Mouse (Mus musculus): ENCODE data around the gene Prdm9. TPM values are rescaled to one million over a fixed set of nuclear protein-coding genes. Genes with fewer than 3 reads are reported as not detected.

Gene Prdm9
- polyA plus RNA-seq, 1 experiment from 2014 or later: 3.2 TPM

GRCm38 (mm10) chr17:15526304-15526703, 37.9 kb downstream of the Prdm9 start:
- Histone ChIP-seq H3K9ac (peak overlapping the region; percentile 79), H3K27ac (no peak overlapping the region), H3K4me1 (peaks cover 23% of the 10 kb centered on the region), H3K27me3 (no peaks in the 10 kb centered on the region), H3K4me3 (replicated peaks) (peak overlapping the region; percentile 80), H3K9me3 (no peaks in the 10 kb centered on the region), H3K36me3 (replicated peaks) (peaks cover 30% of the 10 kb centered on the region), H3K4me2 (peak overlapping the region; percentile 71)
- ATAC-seq (ENCODE audit: low FRiP score): no peak
- 15% methylated on average over 10 of the region's 10 CpGs for WGBS

GRCm38 (mm10) chr17:15518766-15519165, 45.4 kb downstream of the Prdm9 start:
- ATAC-seq (ENCODE audit: low FRiP score): no peak
- Histone ChIP-seq H3K27me3 (no peaks in the 10 kb centered on the region), H3K4me2 (no peak overlapping the region), H3K4me1 (no peaks in the 10 kb centered on the region), H3K36me3 (replicated peaks) (peaks cover 85% of the 10 kb centered on the region), H3K9ac (no peak overlapping the region), H3K9me3 (no peaks in the 10 kb centered on the region), H3K4me3 (replicated peaks) (no peak overlapping the region), H3K27ac (no peak overlapping the region)
- WGBS: 94% methylated on average over 1 of the region's 1 CpGs

- H3K27ac ChIP-seq: no peak overlapping the region
- H3K36me3 ChIP-seq (replicated peaks): peaks cover 91% of the 10 kb centered on the region
- no peak overlapping the region for H3K4me2 ChIP-seq
- H3K4me1 ChIP-seq: no peaks in the 10 kb centered on the region
- no peak overlapping the region for H3K4me3 ChIP-seq (replicated peaks)
- no peaks in the 10 kb centered on the region for H3K27me3 ChIP-seq
- no peak for ATAC-seq (ENCODE audit: low FRiP score)
- no peaks in the 10 kb centered on the region for H3K9me3 ChIP-seq
- 90% methylated on average over 5 of the region's 5 CpGs for WGBS
- no peak overlapping the region for H3K9ac ChIP-seq
These were observed 46.0 kb downstream of the Prdm9 start for GRCm38 (mm10) chr17:15518186-15518585.

DNA sequence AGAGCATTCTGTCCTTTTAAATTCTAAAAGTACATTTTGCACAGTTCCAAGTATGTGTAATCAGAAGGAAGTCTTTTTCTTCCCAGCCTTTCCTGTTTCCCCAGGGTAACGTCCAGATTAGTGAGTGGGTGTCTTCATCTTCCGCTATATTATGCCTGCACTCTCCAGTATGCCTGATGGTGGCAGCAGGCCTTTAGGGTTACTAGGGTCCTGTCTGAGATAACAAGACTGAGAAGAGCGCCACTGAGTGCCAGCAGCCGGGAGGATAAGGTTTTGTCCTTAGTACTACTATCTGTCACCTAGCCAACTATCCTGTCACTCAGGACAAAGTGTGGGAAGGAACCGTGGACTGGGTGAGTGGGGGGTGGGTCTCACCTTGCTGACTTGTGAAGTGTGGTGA, 46.4 kb downstream of the Prdm9 start:
- no peak for ATAC-seq (ENCODE audit: low FRiP score)
- H3K36me3 ChIP-seq (replicated peaks): peaks cover 91% of the 10 kb centered on the region
- H3K27me3 ChIP-seq: no peaks in the 10 kb centered on the region
- no peak overlapping the region for H3K9ac ChIP-seq
- no peak overlapping the region for H3K4me3 ChIP-seq (replicated peaks)
- no peak overlapping the region for H3K27ac ChIP-seq
- no peaks in the 10 kb centered on the region for H3K4me1 ChIP-seq
- WGBS: 82% methylated on average over 5 of the region's 5 CpGs
- H3K9me3 ChIP-seq: no peaks in the 10 kb centered on the region
- no peak overlapping the region for H3K4me2 ChIP-seq

DNA sequence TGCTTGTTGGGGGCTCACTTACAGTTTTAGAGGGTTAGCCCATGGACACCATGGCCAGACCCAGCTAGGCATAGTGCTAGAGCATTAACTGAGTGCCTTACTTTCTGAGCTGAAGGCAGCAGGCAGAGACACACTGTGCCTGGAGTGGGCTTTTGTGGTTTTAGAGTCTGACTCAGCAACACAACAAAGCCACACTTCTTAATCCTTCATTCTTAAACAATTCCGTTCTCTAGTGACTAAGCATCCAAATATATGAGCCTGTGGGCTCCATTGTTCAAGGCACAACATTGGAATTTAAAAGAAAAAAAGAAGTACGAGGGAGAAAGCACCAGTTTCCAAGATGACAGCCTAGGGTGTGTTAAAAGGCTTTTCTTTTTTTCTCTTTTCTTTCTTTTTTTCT, 53.5 kb downstream of the Prdm9 start:
- peaks cover 96% of the 10 kb centered on the region for H3K36me3 ChIP-seq (replicated peaks)
- ATAC-seq (ENCODE audit: low FRiP score): no peak

GRCm38 (mm10) chr17:15499656-15500394, 64.3 kb downstream of the Prdm9 start, which contains the start of the genes Psmb1 and Tbp:
Gene Psmb1 (minus strand): TSS chr17:15499751.
Gene Tbp (plus strand): TSS chr17:15499888.
- ATAC-seq (ENCODE audit: low FRiP score): peak; percentile 93

More for the DNA sequence above, 53.5 kb downstream of the Prdm9 start:
- Histone ChIP-seq H3K27me3 (no peaks in the 10 kb centered on the region), H3K9ac (no peak overlapping the region), H3K9me3 (0 out of 2 replicates have a peak, but pooled peaks cover 6% of the 10 kb centered on the region), H3K27ac (no peak overlapping the region), H3K4me3 (replicated peaks) (no peak overlapping the region), H3K4me1 (no peaks in the 10 kb centered on the region), H3K4me2 (no peak overlapping the region)
- WGBS: 64% methylated on average over 2 of the region's 2 CpGs

GRCm38 (mm10) chr17:15498753-15499113, 65.4 kb downstream of the Prdm9 start:
- Histone ChIP-seq H3K4me2 (peak overlapping the region; percentile 81), H3K4me3 (replicated peaks) (peak overlapping the region; percentile 96), H3K27ac (0 out of 2 replicates have a peak overlapping the region, but pooled peaks have one; percentile 95), H3K36me3 (replicated peaks) (peaks cover 24% of the 10 kb centered on the region), H3K27me3 (no peaks in the 10 kb centered on the region), H3K9ac (peak overlapping the region; percentile 82; the same call in 1 of the 2 replicates), H3K4me1 (peaks cover 38% of the 10 kb centered on the region), H3K9me3 (no peaks in the 10 kb centered on the region)
- ATAC-seq (ENCODE audit: low FRiP score): no peak
- WGBS: 45% methylated on average over 7 of the region's 7 CpGs

More at GRCm38 (mm10) chr17:15499656-15500394, 64.3 kb downstream of the Prdm9 start, which contains the start of the genes Psmb1 and Tbp:
- Histone ChIP-seq H3K4me2 (peak within 1 kb of the TSS; percentile 81), H3K27ac (peak within 1 kb of the TSS; percentile 95), H3K36me3 (replicated peaks) (peaks cover 29% of the 10 kb centered on the region), H3K4me3 (replicated peaks) (peak within 1 kb of the TSS; percentile 96), H3K4me1 (peaks cover 38% of the 10 kb centered on the region), H3K9me3 (no peaks in the 10 kb centered on the region), H3K27me3 (no peaks in the 10 kb centered on the region), H3K9ac (peak within 1 kb of the TSS; percentile 86)
- WGBS: under 1% methylated on average over 63 of the region's 63 CpGs

GRCm38 (mm10) chr17:15497882-15498752, 66.0 kb downstream of the Prdm9 start:
- peak overlapping the region; percentile 96 for H3K4me3 ChIP-seq (replicated peaks)
- under 1% methylated on average over 50 of the region's 50 CpGs for WGBS
- ATAC-seq (ENCODE audit: low FRiP score): peak; percentile 96
- H3K9me3 ChIP-seq: no peaks in the 10 kb centered on the region
- peak overlapping the region; percentile 82 for H3K9ac ChIP-seq
- peaks cover 26% of the 10 kb centered on the region for H3K36me3 ChIP-seq (replicated peaks)
- H3K27me3 ChIP-seq: no peaks in the 10 kb centered on the region
- peak overlapping the region; percentile 95 for H3K27ac ChIP-seq
- H3K4me1 ChIP-seq: peaks cover 38% of the 10 kb centered on the region
- peak overlapping the region; percentile 81 for H3K4me2 ChIP-seq

Other genes starting within 250 kb of the Prdm9 start
- 89.3 and 98.1 TPM in 2 replicates for gene Dll1, start 187.5 kb downstream of the Prdm9 start, polyA plus RNA-seq (2016; fragmentation: Nextera tagmentation; extraction: Ambion mirVana)
- 41.4 and 42.1 TPM in 2 replicates for gene Fam120b, start 168.2 kb downstream of the Prdm9 start, polyA plus RNA-seq (2016; fragmentation: Nextera tagmentation; extraction: Ambion mirVana)
- 236 and 238 TPM in 2 replicates for gene Psmb1, start 64.6 kb downstream of the Prdm9 start, polyA plus RNA-seq (2016; fragmentation: Nextera tagmentation; extraction: Ambion mirVana)
- 69.8 and 70.5 TPM in 2 replicates for gene Tbp, start 64.5 kb downstream of the Prdm9 start, polyA plus RNA-seq (2016; fragmentation: Nextera tagmentation; extraction: Ambion mirVana)
- 54.9 and 65.1 TPM in 2 replicates for gene Pdcd2, start 37.1 kb downstream of the Prdm9 start, polyA plus RNA-seq (2016; fragmentation: Nextera tagmentation; extraction: Ambion mirVana)
- gene Chd1, start 140.6 kb upstream of the Prdm9 start, polyA plus RNA-seq (2016; fragmentation: Nextera tagmentation; extraction: Ambion mirVana): 44.8 and 48.3 TPM in 2 replicates